Mouse (Mus musculus): ENCODE measurements around the gene Phkg2.

- TF ChIP-seq CTCF (IDR thresholded peaks at IDR 0.05; ENCODE audit: low read depth, low read length) (no peak), TAL1 (conservative IDR thresholded peaks at IDR 0.05; ENCODE audit: low read depth, low read length) (no peak), GATA1 (IDR thresholded peaks at IDR 0.05; ENCODE audit: borderline replicate concordance, low read length) (no peak)
These were observed 52.9 kb downstream of the Phkg2 start for GRCm38 (mm10) chr7:127626039-127626438.

Data from G1E (cell line).